Mouse (Mus musculus): ENCODE measurements at regions not wholly inside any gene's neighbourhood (a gene's known extent, or its start where the extent isn't known, plus 50 kb on each side); places are given as distances from the start of the nearest gene placed in this dataset.
A peak's percentile ranks its signal among the peaks of the same experiment; 100 is the strongest.

- no peak for DNase-seq
These were observed 625.4 kb upstream of the Mpdz start for GRCm38 (mm10) chr4:82068050-82068449.

GRCm38 (mm10) chr4:82065641-82066358, 623.2 kb upstream of the Mpdz start:
- DNase-seq = peak; percentile 82

GRCm38 (mm10) chr4:82062726-82063125, 620.1 kb upstream of the Mpdz start:
- DNase-seq = no peak

- no peak for DNase-seq
These were observed 614.1 kb upstream of the Mpdz start for GRCm38 (mm10) chr4:82056671-82057070.

GRCm38 (mm10) chr4:82048171-82048570, 605.6 kb upstream of the Mpdz start:
- no peak for DNase-seq

- DNase-seq = no peak
These were observed 594.9 kb upstream of the Mpdz start for GRCm38 (mm10) chr4:82037473-82037872.

GRCm38 (mm10) chr4:82035074-82035703, 592.6 kb upstream of the Mpdz start:
- no peak for DNase-seq

GRCm38 (mm10) chr4:82029237-82029636, 586.6 kb upstream of the Mpdz start:
- DNase-seq = no peak

GRCm38 (mm10) chr4:82027447-82027881, 584.8 kb upstream of the Mpdz start:
- DNase-seq = no peak

GRCm38 (mm10) chr4:82001406-82001732, 558.8 kb upstream of the Mpdz start:
- DNase-seq = no peak

- DNase-seq = no peak
These were observed 558.2 kb upstream of the Mpdz start for GRCm38 (mm10) chr4:82000590-82001405.

GRCm38 (mm10) chr4:81999654-82000314, 557.2 kb upstream of the Mpdz start:
- no peak for DNase-seq

GRCm38 (mm10) chr4:81999093-81999492, 556.5 kb upstream of the Mpdz start:
- no peak for DNase-seq

GRCm38 (mm10) chr4:81996445-81996844, 553.8 kb upstream of the Mpdz start:
- no peak for DNase-seq

- DNase-seq = no peak
These were observed 552.6 kb upstream of the Mpdz start for GRCm38 (mm10) chr4:81995243-81995642.

- no peak for DNase-seq
These were observed 546.2 kb upstream of the Mpdz start for GRCm38 (mm10) chr4:81988796-81989195.

GRCm38 (mm10) chr4:81986616-81987015, 544.0 kb upstream of the Mpdz start:
- DNase-seq = no peak

GRCm38 (mm10) chr4:81981811-81982210, 539.2 kb upstream of the Mpdz start:
- DNase-seq = no peak

GRCm38 (mm10) chr4:81970472-81970871, 527.9 kb upstream of the Mpdz start:
- no peak for DNase-seq

- DNase-seq = no peak
These were observed 527.1 kb upstream of the Mpdz start for GRCm38 (mm10) chr4:81969621-81970115.

GRCm38 (mm10) chr4:81966054-81966623, 523.5 kb upstream of the Mpdz start:
- DNase-seq = no peak

GRCm38 (mm10) chr4:81963112-81963511, 520.5 kb upstream of the Mpdz start:
- no peak for DNase-seq

- no peak for DNase-seq
These were observed 520.0 kb upstream of the Mpdz start for GRCm38 (mm10) chr4:81962586-81962985.

All from cerebellum, adult 11-12 months (tissue).